Mouse (Mus musculus) thymus, postnatal 10 days (tissue): ENCODE data around the gene Aurka.

Experiments used
- DNase-seq, 2 experiments: peaks; one replicate each; pipeline ENCODE4 v3.0.0; 2021; ENCODE audit warnings: low spot score in 2 of 2

Aurka gene

GRCm38 (mm10) chr2:172329179-172329578, 41.2 kb downstream of the Aurka start:
- DNase-seq, result no peak

- DNase-seq, result no peak
Measured at GRCm38 (mm10) chr2:172328248-172328647, 42.1 kb downstream of the Aurka start.

- DNase-seq, result peak; percentile 6 to 53
Measured at GRCm38 (mm10) chr2:172320878-172321277, 49.5 kb downstream of the Aurka start.

GRCm38 (mm10) chr2:172311731-172312130, 58.6 kb downstream of the Aurka start:
- DNase-seq, result no peak

GRCm38 (mm10) chr2:172306544-172306943, 63.8 kb downstream of the Aurka start:
- no peak for DNase-seq
